Mouse (Mus musculus) limb, embryonic 15.5 days (tissue): ENCODE measurements around the gene Cecr2. TPM values are rescaled to one million over a fixed set of nuclear protein-coding genes. Genes with fewer than 3 reads are reported as not detected.

Experiments used
- ATAC-seq: fragments of 200-750 bp; cut with Nextera tagmentation; 2 replicates; pipeline ENCODE4 v1.8.0; 2017; ENCODE audit warnings: low read depth, moderate TSS enrichment; ENCODE audit not compliant: insufficient number of reproducible peaks, low FRiP score, low TSS enrichment
- H3K27ac ChIP-seq: fragments of 300-500 bp; sonication (generic); 2 replicates; pipeline ENCODE4 v1.5.1; 2015; ENCODE audit warnings: moderate library complexity, mild to moderate bottlenecking, inconsistent platforms
- H3K27me3 ChIP-seq: fragments of 300-500 bp; sonication (generic); 2 replicates; pipeline ENCODE4 v1.6.1; 2015; ENCODE audit warnings: inconsistent platforms
- H3K36me3 ChIP-seq: fragments of 300-500 bp; sonication (generic); 2 replicates; pipeline ENCODE4 v1.6.1; 2015; ENCODE audit warnings: inconsistent platforms
- H3K4me1 ChIP-seq: fragments of 300-500 bp; sonication (generic); 2 replicates; pipeline ENCODE4 v1.6.1; 2015; ENCODE audit warnings: inconsistent platforms
- H3K4me2 ChIP-seq: fragments of 300-500 bp; sonication (generic); 2 replicates; pipeline ENCODE4 v1.6.1; 2015; ENCODE audit warnings: mild to moderate bottlenecking, inconsistent platforms
- H3K4me3 ChIP-seq: fragments of 300-500 bp; sonication (generic); 2 replicates; pipeline ENCODE4 v1.5.1; 2015; ENCODE audit warnings: mild to moderate bottlenecking, inconsistent platforms
- H3K9ac ChIP-seq: fragments of 300-500 bp; sonication (generic); 2 replicates; pipeline ENCODE4 v1.6.1; 2015; ENCODE audit warnings: inconsistent platforms
- H3K9me3 ChIP-seq: fragments of 300-500 bp; sonication (generic); 2 replicates; pipeline ENCODE4 v1.6.1; 2016; ENCODE audit warnings: inconsistent platforms
- WGBS: fragments of 180-500 bp; shearing (Covaris S2); methylation state at CpG from one replicate; pipeline ENCODE4 v1.1.7; 2015; 5-methylcytosine and 5-hydroxymethylcytosine counted together
- polyA plus RNA-seq: library from polyadenylated mRNA; unstranded; fragments of >200 nt; fragmentation: Nextera tagmentation; extraction: Ambion mirVana; gene quantifications from 2 replicates; pipeline ENCODE4 v1.2.1, GENCODE M21; 2015

The Cecr2 gene
- polyA plus RNA-seq, 1 experiment from 2014 or later = 2.1 TPM

GRCm38 (mm10) chr6:120725986-120726385, 59.8 kb downstream of the Cecr2 start:
- H3K4me3 ChIP-seq = no peak overlapping the region
- H3K27me3 ChIP-seq = no peaks in the 10 kb centered on the region
- H3K9me3 ChIP-seq = no peaks in the 10 kb centered on the region
- H3K27ac ChIP-seq = no peak overlapping the region
- 34% methylated on average over 2 of the region's 2 CpGs for WGBS
- no peak for ATAC-seq
- no peaks in the 10 kb centered on the region for H3K4me1 ChIP-seq
- no peak overlapping the region for H3K4me2 ChIP-seq
- H3K36me3 ChIP-seq = no peaks in the 10 kb centered on the region
- H3K9ac ChIP-seq = no peak overlapping the region

- Histone ChIP-seq H3K9me3 (no peaks in the 10 kb centered on the region), H3K4me3 (no peak overlapping the region), H3K4me1 (no peaks in the 10 kb centered on the region), H3K36me3 (no peaks in the 10 kb centered on the region), H3K27ac (no peak overlapping the region), H3K9ac (no peak overlapping the region), H3K4me2 (no peak overlapping the region), H3K27me3 (no peaks in the 10 kb centered on the region)
- WGBS = 72% methylated on average over 3 of the region's 3 CpGs
- ATAC-seq = no peak
Observed at GRCm38 (mm10) chr6:120736011-120736410, 69.8 kb downstream of the Cecr2 start.

- H3K27ac ChIP-seq = no peak overlapping the region
- 69% methylated on average over 3 of the region's 3 CpGs for WGBS
- ATAC-seq = no peak
- no peak overlapping the region for H3K9ac ChIP-seq
- H3K27me3 ChIP-seq = no peaks in the 10 kb centered on the region
- H3K4me3 ChIP-seq = no peak overlapping the region
- no peaks in the 10 kb centered on the region for H3K36me3 ChIP-seq
- H3K4me2 ChIP-seq = no peak overlapping the region
- no peaks in the 10 kb centered on the region for H3K4me1 ChIP-seq
- no peaks in the 10 kb centered on the region for H3K9me3 ChIP-seq
Observed at GRCm38 (mm10) chr6:120736566-120736965, 70.4 kb downstream of the Cecr2 start.

GRCm38 (mm10) chr6:120743130-120743529, 77.0 kb downstream of the Cecr2 start:
- H3K9ac ChIP-seq = no peak overlapping the region
- H3K36me3 ChIP-seq = no peaks in the 10 kb centered on the region
- ATAC-seq = no peak
- H3K9me3 ChIP-seq = no peaks in the 10 kb centered on the region
- H3K27me3 ChIP-seq = no peaks in the 10 kb centered on the region
- H3K4me1 ChIP-seq = no peaks in the 10 kb centered on the region
- H3K4me2 ChIP-seq = no peak overlapping the region
- 76% methylated on average over 2 of the region's 2 CpGs for WGBS
- H3K27ac ChIP-seq = no peak overlapping the region
- H3K4me3 ChIP-seq = no peak overlapping the region

- H3K27me3 ChIP-seq = no peaks in the 10 kb centered on the region
- no peak overlapping the region for H3K4me2 ChIP-seq
- 84% methylated on average over 7 of the region's 7 CpGs for WGBS
- ATAC-seq = no peak
- no peaks in the 10 kb centered on the region for H3K9me3 ChIP-seq
- no peak overlapping the region for H3K4me3 ChIP-seq
- H3K36me3 ChIP-seq = no peaks in the 10 kb centered on the region
- no peaks in the 10 kb centered on the region for H3K4me1 ChIP-seq
- no peak overlapping the region for H3K27ac ChIP-seq
- no peak overlapping the region for H3K9ac ChIP-seq
Observed at GRCm38 (mm10) chr6:120744266-120744665, 78.1 kb downstream of the Cecr2 start.

- H3K4me2 ChIP-seq = no peak overlapping the region
- WGBS = 92% methylated on average over 2 of the region's 2 CpGs
- no peaks in the 10 kb centered on the region for H3K36me3 ChIP-seq
- H3K9me3 ChIP-seq = no peaks in the 10 kb centered on the region
- no peak overlapping the region for H3K4me3 ChIP-seq
- H3K27me3 ChIP-seq = no peaks in the 10 kb centered on the region
- no peak for ATAC-seq
- H3K9ac ChIP-seq = no peak overlapping the region
- H3K4me1 ChIP-seq = no peaks in the 10 kb centered on the region
- no peak overlapping the region for H3K27ac ChIP-seq
Observed at GRCm38 (mm10) chr6:120746416-120746815, 80.2 kb downstream of the Cecr2 start.

GRCm38 (mm10) chr6:120761151-120761550, 95.0 kb downstream of the Cecr2 start:
- no peak overlapping the region for H3K27ac ChIP-seq
- no peaks in the 10 kb centered on the region for H3K9me3 ChIP-seq
- no peak overlapping the region for H3K4me3 ChIP-seq
- peaks cover 24% of the 10 kb centered on the region for H3K36me3 ChIP-seq
- H3K9ac ChIP-seq = no peak overlapping the region
- no peak for ATAC-seq
- H3K27me3 ChIP-seq = no peaks in the 10 kb centered on the region
- no peak overlapping the region for H3K4me2 ChIP-seq
- H3K4me1 ChIP-seq = no peaks in the 10 kb centered on the region
- 84% methylated on average over 2 of the region's 2 CpGs for WGBS

GRCm38 (mm10) chr6:120769972-120770371, 103.8 kb downstream of the Cecr2 start:
- Histone ChIP-seq H3K27ac (no peak overlapping the region), H3K9me3 (no peaks in the 10 kb centered on the region), H3K4me3 (no peak overlapping the region), H3K27me3 (no peaks in the 10 kb centered on the region), H3K4me2 (no peak overlapping the region), H3K9ac (no peak overlapping the region), H3K36me3 (peaks cover 5% of the 10 kb centered on the region; the same call in 1 of the 2 replicates), H3K4me1 (no peaks in the 10 kb centered on the region)
- WGBS = 83% methylated on average over 1 of the region's 1 CpGs
- no peak for ATAC-seq

GRCm38 (mm10) chr6:120771366-120771765, 105.2 kb downstream of the Cecr2 start:
- WGBS = 76% methylated on average over 1 of the region's 1 CpGs
- ATAC-seq = no peak

GRCm38 (mm10) chr6:120772025-120772424, 105.9 kb downstream of the Cecr2 start:
- ATAC-seq = no peak
- H3K9ac ChIP-seq = no peak overlapping the region
- no peak overlapping the region for H3K4me2 ChIP-seq
- H3K27me3 ChIP-seq = no peaks in the 10 kb centered on the region
- H3K4me3 ChIP-seq = no peak overlapping the region
- H3K36me3 ChIP-seq = no peaks in the 10 kb centered on the region
- H3K4me1 ChIP-seq = no peaks in the 10 kb centered on the region
- H3K9me3 ChIP-seq = no peaks in the 10 kb centered on the region
- H3K27ac ChIP-seq = no peak overlapping the region

More at GRCm38 (mm10) chr6:120771366-120771765, 105.2 kb downstream of the Cecr2 start:
- Histone ChIP-seq H3K4me3 (no peak overlapping the region), H3K9ac (no peak overlapping the region), H3K36me3 (peaks cover 2% of the 10 kb centered on the region; the same call in 1 of the 2 replicates), H3K27me3 (no peaks in the 10 kb centered on the region), H3K4me1 (no peaks in the 10 kb centered on the region), H3K27ac (no peak overlapping the region), H3K4me2 (no peak overlapping the region), H3K9me3 (no peaks in the 10 kb centered on the region)

GRCm38 (mm10) chr6:120773149-120773628, 107.0 kb downstream of the Cecr2 start, which contains the start of gene Slc25a18:
Slc25a18 (plus strand) TSS chr6:120773578.
- Histone ChIP-seq H3K9me3 (no peaks in the 10 kb centered on the region), H3K4me3 (no peak within 1 kb of the TSS), H3K4me1 (0 out of 2 replicates have a peak, but pooled peaks cover 6% of the 10 kb centered on the region), H3K4me2 (no peak within 1 kb of the TSS), H3K9ac (no peak within 1 kb of the TSS), H3K27me3 (no peaks in the 10 kb centered on the region), H3K36me3 (no peaks in the 10 kb centered on the region), H3K27ac (no peak within 1 kb of the TSS)
- no peak for ATAC-seq
- WGBS = 78% methylated on average over 5 of the region's 5 CpGs

- no peaks in the 10 kb centered on the region for H3K36me3 ChIP-seq
- no peak overlapping the region for H3K4me3 ChIP-seq
- no peaks in the 10 kb centered on the region for H3K27me3 ChIP-seq
- 0 out of 2 replicates have a peak, but pooled peaks cover 7% of the 10 kb centered on the region for H3K4me1 ChIP-seq
- 77% methylated on average over 6 of the region's 6 CpGs for WGBS
- no peak overlapping the region for H3K27ac ChIP-seq
- ATAC-seq = no peak
- no peak overlapping the region for H3K4me2 ChIP-seq
- H3K9me3 ChIP-seq = no peaks in the 10 kb centered on the region
- no peak overlapping the region for H3K9ac ChIP-seq
Observed at GRCm38 (mm10) chr6:120773763-120774162, 107.6 kb downstream of the Cecr2 start.

GRCm38 (mm10) chr6:120776286-120776685, 110.1 kb downstream of the Cecr2 start:
- Histone ChIP-seq H3K9ac (no peak overlapping the region), H3K4me1 (0 out of 2 replicates have a peak, but pooled peaks cover 7% of the 10 kb centered on the region), H3K27me3 (no peaks in the 10 kb centered on the region), H3K9me3 (no peaks in the 10 kb centered on the region), H3K4me2 (no peak overlapping the region), H3K27ac (no peak overlapping the region), H3K36me3 (no peaks in the 10 kb centered on the region), H3K4me3 (no peak overlapping the region)
- WGBS = 85% methylated on average over 3 of the region's 3 CpGs
- ATAC-seq = no peak
